Mouse (Mus musculus): ENCODE results near the gene Apol7a. TPM values are rescaled to one million over a fixed set of nuclear protein-coding genes. Genes with fewer than 3 reads are reported as not detected.

Apol7a gene
- total RNA-seq, 1 experiment from 2014 or later: not detected

- no peak for ATAC-seq (replicated peaks; ENCODE audit: insufficient number of reproducible peaks, low FRiP score, low TSS enrichment, poor library complexity, severe bottlenecking)
Observed at GRCm38 (mm10) chr15:77354848-77355551, 43.9 kb downstream of the Apol7a start.

- ATAC-seq (replicated peaks; ENCODE audit: insufficient number of reproducible peaks, low FRiP score, low TSS enrichment, poor library complexity, severe bottlenecking): no peak
Observed at GRCm38 (mm10) chr15:77354496-77354847, 44.4 kb downstream of the Apol7a start.

GRCm38 (mm10) chr15:77353764-77354163 is 45.1 kb downstream of the Apol7a start:
- ATAC-seq (replicated peaks; ENCODE audit: insufficient number of reproducible peaks, low FRiP score, low TSS enrichment, poor library complexity, severe bottlenecking): no peak

- ATAC-seq (replicated peaks; ENCODE audit: insufficient number of reproducible peaks, low FRiP score, low TSS enrichment, poor library complexity, severe bottlenecking): no peak
Observed at GRCm38 (mm10) chr15:77352863-77353262, 46.0 kb downstream of the Apol7a start.

- no peak for ATAC-seq (replicated peaks; ENCODE audit: insufficient number of reproducible peaks, low FRiP score, low TSS enrichment, poor library complexity, severe bottlenecking)
Observed at GRCm38 (mm10) chr15:77350117-77350516, 48.8 kb downstream of the Apol7a start.

- ATAC-seq (replicated peaks; ENCODE audit: insufficient number of reproducible peaks, low FRiP score, low TSS enrichment, poor library complexity, severe bottlenecking): no peak
Observed at GRCm38 (mm10) chr15:77348146-77348545, 50.8 kb downstream of the Apol7a start.

- no peak for ATAC-seq (replicated peaks; ENCODE audit: insufficient number of reproducible peaks, low FRiP score, low TSS enrichment, poor library complexity, severe bottlenecking)
Observed at GRCm38 (mm10) chr15:77344127-77345125, 54.5 kb downstream of the Apol7a start.

GRCm38 (mm10) chr15:77343527-77344091 is 55.3 kb downstream of the Apol7a start:
- ATAC-seq (replicated peaks; ENCODE audit: insufficient number of reproducible peaks, low FRiP score, low TSS enrichment, poor library complexity, severe bottlenecking): 0 out of 2 replicates have a peak, but pooled peaks have one; percentile 9

GRCm38 (mm10) chr15:77342962-77343526 is 55.9 kb downstream of the Apol7a start:
- no peak for ATAC-seq (replicated peaks; ENCODE audit: insufficient number of reproducible peaks, low FRiP score, low TSS enrichment, poor library complexity, severe bottlenecking)

- ATAC-seq (replicated peaks; ENCODE audit: insufficient number of reproducible peaks, low FRiP score, low TSS enrichment, poor library complexity, severe bottlenecking): no peak
Observed at GRCm38 (mm10) chr15:77342005-77342404, 56.9 kb downstream of the Apol7a start.

- ATAC-seq (replicated peaks; ENCODE audit: insufficient number of reproducible peaks, low FRiP score, low TSS enrichment, poor library complexity, severe bottlenecking): no peak
Observed at GRCm38 (mm10) chr15:77340581-77340980, 58.3 kb downstream of the Apol7a start.

- no peak for ATAC-seq (replicated peaks; ENCODE audit: insufficient number of reproducible peaks, low FRiP score, low TSS enrichment, poor library complexity, severe bottlenecking)
Observed at GRCm38 (mm10) chr15:77338924-77339429, 59.9 kb downstream of the Apol7a start.

- ATAC-seq (replicated peaks; ENCODE audit: insufficient number of reproducible peaks, low FRiP score, low TSS enrichment, poor library complexity, severe bottlenecking): no peak
Observed at GRCm38 (mm10) chr15:77338451-77338850, 60.5 kb downstream of the Apol7a start.

Other genes starting within 250 kb of the Apol7a start
- gene Rbfox2, start 92.1 kb downstream of the Apol7a start, total RNA-seq (2017): 0.29 TPM in 1 of 3 replicates, not detected in the others
- gene Apol9a, start 12.0 kb upstream of the Apol7a start, total RNA-seq (2017): not detected in 3 replicates
- 1.8 TPM in 1 of 3 replicates, not detected in the others for gene Apol7b, start 48.4 kb upstream of the Apol7a start, total RNA-seq (2017)
- 1.3 TPM in 1 of 3 replicates, not detected in the others for gene Apol10a, start 77.9 kb upstream of the Apol7a start, total RNA-seq (2017)
- gene Apol11a, start 109.2 kb upstream of the Apol7a start, total RNA-seq (2017): not detected in 3 replicates
- gene Apol7c, start 134.2 kb upstream of the Apol7a start, total RNA-seq (2017): 0.78 to 2.2 TPM in 2 of 3 replicates, not detected in the other
- gene 1700025B11Rik, start 162.8 kb upstream of the Apol7a start, total RNA-seq (2017): not detected in 3 replicates
- not detected in 3 replicates for gene Apol10b, start 197.0 kb upstream of the Apol7a start, total RNA-seq (2017)
- gene Gm36245, start 200.1 kb upstream of the Apol7a start, total RNA-seq (2017): not detected in 3 replicates
- 1.4 to 17.2 TPM (median 11.4 TPM) in 3 replicates for gene Apol11b, start 244.2 kb upstream of the Apol7a start, total RNA-seq (2017)